Mouse (Mus musculus): ENCODE measurements at regions not wholly inside any gene's neighbourhood (a gene's known extent, or its start where the extent isn't known, plus 50 kb on each side); places are given as distances from the start of the nearest gene placed in this dataset.
A peak's percentile ranks its signal among the peaks of the same experiment; 100 is the strongest.

- Histone ChIP-seq H3K36me3 (no peaks in the 10 kb centered on the region), H3K4me2 (no peak overlapping the region), H3K9me3 (no peaks in the 10 kb centered on the region), H3K9ac (no peak overlapping the region), H3K27ac (no peak overlapping the region), H3K27me3 (replicated peaks) (no peaks in the 10 kb centered on the region), H3K4me1 (no peaks in the 10 kb centered on the region), H3K4me3 (replicated peaks) (no peak overlapping the region)
- ATAC-seq (ENCODE audit: insufficient read depth, low FRiP score, low read depth), result no peak
- 11% methylated on average over 5 of the region's 5 CpGs for WGBS
Observed at GRCm38 (mm10) chr5:111901678-111902077, 168.0 kb downstream of the Gm26897 start.

GRCm38 (mm10) chr5:111908085-111908484 lies 174.4 kb downstream of the Gm26897 start:
- ATAC-seq (ENCODE audit: insufficient read depth, low FRiP score, low read depth), result no peak
- H3K27ac ChIP-seq, result no peak overlapping the region
- no peaks in the 10 kb centered on the region for H3K27me3 ChIP-seq (replicated peaks)
- H3K4me1 ChIP-seq, result no peaks in the 10 kb centered on the region
- H3K9ac ChIP-seq, result no peak overlapping the region
- no peak overlapping the region for H3K4me3 ChIP-seq (replicated peaks)
- WGBS, result 84% methylated on average over 14 of the region's 14 CpGs
- no peaks in the 10 kb centered on the region for H3K9me3 ChIP-seq
- H3K36me3 ChIP-seq, result no peaks in the 10 kb centered on the region
- H3K4me2 ChIP-seq, result no peak overlapping the region

- H3K4me3 ChIP-seq (replicated peaks), result no peak overlapping the region
- 75% methylated on average over 8 of the region's 8 CpGs for WGBS
- ATAC-seq (ENCODE audit: insufficient read depth, low FRiP score, low read depth), result no peak
- no peak overlapping the region for H3K9ac ChIP-seq
- no peak overlapping the region for H3K4me2 ChIP-seq
- no peaks in the 10 kb centered on the region for H3K4me1 ChIP-seq
- H3K27me3 ChIP-seq (replicated peaks), result no peaks in the 10 kb centered on the region
- H3K9me3 ChIP-seq, result no peaks in the 10 kb centered on the region
- no peak overlapping the region for H3K27ac ChIP-seq
- H3K36me3 ChIP-seq, result no peaks in the 10 kb centered on the region
Observed at GRCm38 (mm10) chr5:111910514-111910913, 176.8 kb downstream of the Gm26897 start.

GRCm38 (mm10) chr5:111913354-111913753 lies 179.6 kb downstream of the Gm26897 start:
- 58% methylated on average over 7 of the region's 7 CpGs for WGBS

GRCm38 (mm10) chr5:111914296-111914695 lies 180.6 kb downstream of the Gm26897 start:
- Histone ChIP-seq H3K36me3 (no peaks in the 10 kb centered on the region), H3K4me1 (no peaks in the 10 kb centered on the region), H3K27me3 (replicated peaks) (no peaks in the 10 kb centered on the region), H3K4me2 (no peak overlapping the region), H3K9me3 (no peaks in the 10 kb centered on the region), H3K27ac (no peak overlapping the region), H3K9ac (no peak overlapping the region), H3K4me3 (replicated peaks) (no peak overlapping the region)
- ATAC-seq (ENCODE audit: insufficient read depth, low FRiP score, low read depth), result no peak
- 69% methylated on average over 3 of the region's 3 CpGs for WGBS

More at GRCm38 (mm10) chr5:111913354-111913753, 179.6 kb downstream of the Gm26897 start:
- no peaks in the 10 kb centered on the region for H3K27me3 ChIP-seq (replicated peaks)
- H3K4me1 ChIP-seq, result no peaks in the 10 kb centered on the region
- no peaks in the 10 kb centered on the region for H3K9me3 ChIP-seq
- no peak for ATAC-seq (ENCODE audit: insufficient read depth, low FRiP score, low read depth)
- H3K4me3 ChIP-seq (replicated peaks), result no peak overlapping the region
- no peaks in the 10 kb centered on the region for H3K36me3 ChIP-seq
- no peak overlapping the region for H3K9ac ChIP-seq
- H3K27ac ChIP-seq, result no peak overlapping the region
- H3K4me2 ChIP-seq, result no peak overlapping the region

GRCm38 (mm10) chr5:111917643-111918252 lies 184.0 kb downstream of the Gm26897 start:
- Histone ChIP-seq H3K36me3 (no peaks in the 10 kb centered on the region), H3K27ac (no peak overlapping the region), H3K4me1 (no peaks in the 10 kb centered on the region), H3K4me2 (no peak overlapping the region), H3K9ac (no peak overlapping the region), H3K4me3 (replicated peaks) (no peak overlapping the region), H3K9me3 (no peaks in the 10 kb centered on the region), H3K27me3 (replicated peaks) (no peaks in the 10 kb centered on the region)
- WGBS, result 31% methylated on average over 8 of the region's 8 CpGs
- no peak for ATAC-seq (ENCODE audit: insufficient read depth, low FRiP score, low read depth)

- H3K4me3 ChIP-seq (replicated peaks), result no peak overlapping the region
- no peaks in the 10 kb centered on the region for H3K27me3 ChIP-seq (replicated peaks)
- no peak for ATAC-seq (ENCODE audit: insufficient read depth, low FRiP score, low read depth)
- H3K27ac ChIP-seq, result no peak overlapping the region
- H3K9me3 ChIP-seq, result no peaks in the 10 kb centered on the region
- 68% methylated on average over 14 of the region's 14 CpGs for WGBS
- no peak overlapping the region for H3K9ac ChIP-seq
- H3K4me1 ChIP-seq, result 0 out of 2 replicates have a peak, but pooled peaks cover 6% of the 10 kb centered on the region
- H3K36me3 ChIP-seq, result no peaks in the 10 kb centered on the region
- no peak overlapping the region for H3K4me2 ChIP-seq
Observed at GRCm38 (mm10) chr5:111918888-111919287, 185.2 kb downstream of the Gm26897 start.

GRCm38 (mm10) chr5:111922991-111923701 lies 189.4 kb downstream of the Gm26897 start:
- H3K4me1 ChIP-seq, result 0 out of 2 replicates have a peak, but pooled peaks cover 6% of the 10 kb centered on the region
- no peaks in the 10 kb centered on the region for H3K36me3 ChIP-seq
- H3K9ac ChIP-seq, result no peak overlapping the region
- no peak overlapping the region for H3K4me3 ChIP-seq (replicated peaks)
- no peaks in the 10 kb centered on the region for H3K9me3 ChIP-seq
- ATAC-seq (ENCODE audit: insufficient read depth, low FRiP score, low read depth), result peak; percentile 47; the same call in 1 of the 2 replicates
- 27% methylated on average over 18 of the region's 18 CpGs for WGBS
- H3K27ac ChIP-seq, result 0 out of 2 replicates have a peak overlapping the region, but pooled peaks have one; percentile 26
- no peaks in the 10 kb centered on the region for H3K27me3 ChIP-seq (replicated peaks)
- H3K4me2 ChIP-seq, result 0 out of 2 replicates have a peak overlapping the region, but pooled peaks have one; percentile 21

- Histone ChIP-seq H3K9me3 (no peaks in the 10 kb centered on the region), H3K4me3 (replicated peaks) (no peak overlapping the region), H3K27me3 (replicated peaks) (no peaks in the 10 kb centered on the region), H3K4me2 (no peak overlapping the region), H3K27ac (no peak overlapping the region), H3K36me3 (no peaks in the 10 kb centered on the region), H3K9ac (no peak overlapping the region), H3K4me1 (0 out of 2 replicates have a peak, but pooled peaks cover 10% of the 10 kb centered on the region)
- WGBS, result 60% methylated on average over 6 of the region's 6 CpGs
- ATAC-seq (ENCODE audit: insufficient read depth, low FRiP score, low read depth), result no peak
Observed at GRCm38 (mm10) chr5:111925757-111926156, 192.0 kb downstream of the Gm26897 start.

GRCm38 (mm10) chr5:111929180-111929990 lies 195.7 kb downstream of the Gm26897 start:
- ATAC-seq (ENCODE audit: insufficient read depth, low FRiP score, low read depth), result no peak

GRCm38 (mm10) chr5:111929991-111930339 lies 196.2 kb downstream of the Gm26897 start:
- 42% methylated on average over 3 of the region's 3 CpGs for WGBS
- Histone ChIP-seq H3K4me1 (0 out of 2 replicates have a peak, but pooled peaks cover 4% of the 10 kb centered on the region), H3K9me3 (no peaks in the 10 kb centered on the region), H3K4me2 (no peak overlapping the region), H3K36me3 (no peaks in the 10 kb centered on the region), H3K9ac (no peak overlapping the region), H3K27ac (no peak overlapping the region), H3K4me3 (replicated peaks) (no peak overlapping the region), H3K27me3 (replicated peaks) (no peaks in the 10 kb centered on the region)
- no peak for ATAC-seq (ENCODE audit: insufficient read depth, low FRiP score, low read depth)

More at GRCm38 (mm10) chr5:111929180-111929990, 195.7 kb downstream of the Gm26897 start:
- no peaks in the 10 kb centered on the region for H3K9me3 ChIP-seq
- H3K36me3 ChIP-seq, result no peaks in the 10 kb centered on the region
- no peak overlapping the region for H3K9ac ChIP-seq
- 43% methylated on average over 15 of the region's 15 CpGs for WGBS
- H3K4me3 ChIP-seq (replicated peaks), result no peak overlapping the region
- H3K4me1 ChIP-seq, result 0 out of 2 replicates have a peak, but pooled peaks cover 4% of the 10 kb centered on the region
- H3K4me2 ChIP-seq, result no peak overlapping the region
- no peaks in the 10 kb centered on the region for H3K27me3 ChIP-seq (replicated peaks)
- H3K27ac ChIP-seq, result no peak overlapping the region

- 73% methylated on average over 3 of the region's 3 CpGs for WGBS
- no peaks in the 10 kb centered on the region for H3K9me3 ChIP-seq
Observed at GRCm38 (mm10) chr5:111931733-111932132, 198.0 kb downstream of the Gm26897 start.

More at GRCm38 (mm10) chr5:111931733-111932132, 198.0 kb downstream of the Gm26897 start:
- Histone ChIP-seq H3K27ac (no peak overlapping the region), H3K4me2 (no peak overlapping the region), H3K4me3 (replicated peaks) (no peak overlapping the region), H3K9ac (no peak overlapping the region), H3K27me3 (replicated peaks) (no peaks in the 10 kb centered on the region), H3K4me1 (0 out of 2 replicates have a peak, but pooled peaks cover 4% of the 10 kb centered on the region), H3K36me3 (no peaks in the 10 kb centered on the region)
- no peak for ATAC-seq (ENCODE audit: insufficient read depth, low FRiP score, low read depth)
